Mouse (Mus musculus): ENCODE data around the gene Acadvl. TPM values are rescaled to one million over a fixed set of nuclear protein-coding genes. Genes with fewer than 3 reads are reported as not detected.
A peak's percentile ranks its signal among the peaks of the same experiment; 100 is the strongest.
"Not testable (repeated sequence)": the region's sequence is repeated elsewhere in the genome, so short reads cannot be mapped to it uniquely, and the experiment has no call there.

The Acadvl gene
- polyA plus RNA-seq, 1 experiment = 100 TPM

DNA sequence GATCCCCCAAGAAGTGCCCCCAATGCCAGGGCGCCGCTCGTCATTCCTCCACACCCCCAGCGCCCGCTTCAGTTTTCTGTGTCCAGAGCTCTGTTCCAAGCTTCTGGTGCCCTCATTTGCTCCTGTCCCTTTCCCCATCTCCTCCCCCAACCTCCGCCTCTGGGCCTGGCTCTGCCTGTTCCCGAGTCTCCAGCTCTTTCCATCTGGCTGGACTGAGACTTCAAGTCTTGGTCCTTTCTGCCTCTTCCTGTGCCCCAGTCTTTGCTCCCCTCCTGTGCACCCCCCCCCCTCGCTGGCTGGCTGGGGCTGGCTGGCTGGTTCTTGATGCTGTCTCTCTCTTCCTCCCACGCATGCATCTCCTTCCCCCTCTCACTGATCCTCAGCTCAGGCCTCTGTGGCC, 12.2 kb upstream of the Acadvl start:
- DNase-seq (ENCODE audit: low spot score) = no peak

DNA sequence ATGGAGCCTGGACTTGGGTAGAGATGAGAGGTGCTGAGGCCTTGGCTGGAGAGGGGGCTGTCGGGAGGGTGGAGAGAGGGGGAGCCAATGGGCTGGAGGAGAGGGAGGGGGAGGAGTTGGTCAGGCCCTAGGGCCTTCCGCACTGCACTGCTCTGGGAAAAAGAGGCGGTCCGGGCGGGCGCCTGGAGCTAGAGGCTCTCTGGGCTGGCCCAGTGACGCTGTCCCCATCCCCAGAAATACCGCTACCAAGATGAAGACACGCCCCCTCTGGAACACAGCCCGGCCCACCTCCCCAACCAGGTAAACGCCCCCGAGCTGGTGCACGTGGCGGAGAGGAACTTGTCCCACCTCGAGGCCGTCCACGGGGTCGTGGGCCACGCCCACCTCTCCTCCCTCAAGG, 11.5 kb upstream of the Acadvl start:
- no peak for DNase-seq (ENCODE audit: low spot score)

GRCm38 (mm10) chr11:70024151-70024514, 8.9 kb upstream of the Acadvl start:
- DNase-seq (ENCODE audit: low spot score) = no peak

GRCm38 (mm10) chr11:70023481-70024150, 8.4 kb upstream of the Acadvl start:
- no peak for DNase-seq (ENCODE audit: low spot score)

- DNase-seq (ENCODE audit: low spot score) = peak; percentile 81
These were observed 6.3 kb upstream of the Acadvl start for GRCm38 (mm10) chr11:70021264-70022132.

- DNase-seq (ENCODE audit: low spot score) = no peak
These were observed 5.6 kb upstream of the Acadvl start for GRCm38 (mm10) chr11:70020731-70021263.

GRCm38 (mm10) chr11:70020022-70020631, 4.9 kb upstream of the Acadvl start:
- no peak for DNase-seq (ENCODE audit: low spot score)

DNA sequence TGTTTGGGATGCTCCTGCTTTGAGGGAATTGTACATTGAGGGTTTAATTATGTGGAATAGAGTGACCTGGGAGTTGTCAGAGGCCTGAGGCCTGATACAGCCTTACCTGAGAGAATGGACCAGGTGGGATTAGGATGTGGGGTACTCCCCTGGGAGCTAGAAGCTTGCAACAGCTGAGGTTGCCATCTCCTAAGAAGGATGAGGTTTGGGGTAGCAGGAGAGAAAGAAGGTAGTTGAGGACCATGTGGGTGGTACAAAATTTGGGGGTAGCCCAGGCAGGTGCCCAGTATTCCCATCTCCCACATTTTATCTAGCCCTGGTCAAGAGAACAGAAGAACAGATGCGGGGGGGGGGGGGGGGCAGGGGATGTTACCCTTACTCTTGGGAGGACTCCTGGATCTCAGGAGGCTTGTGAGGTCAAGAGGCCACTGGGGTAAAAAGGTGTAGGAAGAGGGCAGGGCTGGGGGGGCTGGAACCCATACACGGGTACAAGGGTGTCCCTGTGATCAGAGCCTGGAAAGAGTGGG, 4.3 kb upstream of the Acadvl start:
- no peak for DNase-seq (ENCODE audit: low spot score)

DNA sequence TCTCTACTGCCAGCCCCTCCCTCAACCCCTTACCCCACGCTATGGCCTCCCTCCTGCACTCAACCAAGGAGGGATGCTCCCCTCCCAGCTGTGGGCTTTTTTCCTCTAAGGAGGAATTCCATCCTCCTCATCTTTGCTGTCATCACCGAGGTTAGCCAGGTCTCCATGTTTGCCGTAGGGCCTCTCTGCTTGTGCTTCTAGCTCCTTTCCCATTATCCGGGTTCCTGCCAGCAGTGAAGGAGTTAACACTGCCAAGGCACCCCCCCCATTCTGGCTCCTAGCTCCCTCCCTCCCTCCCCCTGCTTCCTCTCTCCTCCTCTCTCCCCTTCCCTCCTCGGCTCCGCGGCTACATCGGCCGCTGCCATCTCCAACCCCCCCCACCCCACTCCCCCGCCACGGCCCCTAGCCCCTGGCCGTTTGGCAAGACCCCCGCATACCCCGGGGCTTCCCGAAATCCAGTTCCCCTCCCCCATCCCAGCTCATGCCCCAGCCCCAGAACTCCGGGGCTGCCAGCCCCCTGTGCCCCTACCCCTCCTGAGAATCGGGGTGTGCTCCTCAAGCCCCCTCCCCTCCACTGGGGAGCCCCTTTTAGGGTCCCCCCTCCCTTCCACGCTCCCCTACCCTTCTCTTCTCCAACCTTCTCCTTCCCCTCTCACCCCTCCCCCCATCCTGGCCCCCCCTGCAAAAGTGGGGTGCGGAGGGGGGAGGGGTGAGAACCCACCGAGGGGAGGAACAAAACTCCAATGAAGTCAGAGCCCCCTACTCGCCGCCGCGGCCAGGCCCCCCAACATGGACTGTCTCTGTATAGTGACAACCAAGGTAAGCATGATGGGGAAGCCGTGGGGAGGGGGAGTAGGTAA, 3.1 kb upstream of the Acadvl start:
- DNase-seq (ENCODE audit: low spot score) = no peak

DNA sequence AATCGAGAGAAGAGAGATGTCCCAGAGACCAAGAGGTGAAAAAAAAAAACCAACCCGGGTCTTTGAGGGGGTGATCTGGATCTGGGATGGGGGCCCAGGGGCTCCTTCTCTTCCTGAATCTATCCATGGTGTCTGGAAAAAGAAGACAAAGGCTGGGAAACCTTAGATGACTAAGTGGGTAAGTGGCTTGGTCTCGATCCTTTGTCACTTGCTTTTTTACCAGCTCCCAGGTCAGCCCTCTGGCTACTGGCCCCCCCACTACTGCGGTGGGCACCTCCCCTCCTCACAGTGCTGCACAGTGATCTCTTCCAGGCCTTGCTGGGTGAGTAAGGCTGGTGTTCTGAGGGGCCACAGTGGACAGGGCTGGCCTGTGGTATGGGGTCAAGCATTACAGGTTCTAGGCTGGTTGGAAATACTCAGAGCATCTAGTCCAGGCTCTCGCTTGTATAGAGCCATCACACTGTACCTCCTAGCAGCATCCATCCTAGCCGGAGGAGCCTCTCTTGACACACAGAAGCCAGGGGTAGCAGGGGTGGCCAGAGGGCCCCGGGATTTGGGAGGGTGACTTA, 2.1 kb upstream of the Acadvl start:
- DNase-seq (ENCODE audit: low spot score) = no peak

DNA sequence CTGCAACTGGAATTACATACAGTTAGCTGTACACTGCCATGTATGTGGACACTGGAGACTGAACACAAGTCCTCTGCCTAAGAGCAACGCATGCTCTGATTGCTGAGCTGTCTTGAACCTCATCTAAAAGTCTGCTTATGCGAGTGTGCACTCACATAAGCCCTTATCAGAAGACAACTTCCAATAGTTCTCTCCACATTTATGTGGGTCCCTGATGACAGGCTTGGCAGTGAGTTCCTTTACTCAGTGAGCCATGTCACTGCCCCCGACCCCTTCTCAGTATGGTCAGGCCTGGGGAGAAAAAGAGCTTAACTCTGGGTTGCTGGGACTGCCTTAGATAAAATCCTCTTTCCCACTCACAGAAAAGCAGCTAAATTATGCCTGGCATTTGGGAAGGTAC, 1.5 kb upstream of the Acadvl start, which contains the start of gene Dlg4:
Gene Dlg4, plus strand, starts transcription at position 274 of the 400 bp plus-strand sequence.
- DNase-seq (ENCODE audit: low spot score) = no peak

- not testable (repeated sequence) for DNase-seq (ENCODE audit: low spot score)
These were observed 966 bp upstream of the Acadvl start for GRCm38 (mm10) chr11:70016177-70016576.

GRCm38 (mm10) chr11:70015677-70016076, 466 bp upstream of the Acadvl start:
- DNase-seq (ENCODE audit: low spot score) = no peak

- DNase-seq (ENCODE audit: low spot score) = no peak
These were observed 1.2 kb downstream of the Acadvl start for GRCm38 (mm10) chr11:70014051-70014450.

DNA sequence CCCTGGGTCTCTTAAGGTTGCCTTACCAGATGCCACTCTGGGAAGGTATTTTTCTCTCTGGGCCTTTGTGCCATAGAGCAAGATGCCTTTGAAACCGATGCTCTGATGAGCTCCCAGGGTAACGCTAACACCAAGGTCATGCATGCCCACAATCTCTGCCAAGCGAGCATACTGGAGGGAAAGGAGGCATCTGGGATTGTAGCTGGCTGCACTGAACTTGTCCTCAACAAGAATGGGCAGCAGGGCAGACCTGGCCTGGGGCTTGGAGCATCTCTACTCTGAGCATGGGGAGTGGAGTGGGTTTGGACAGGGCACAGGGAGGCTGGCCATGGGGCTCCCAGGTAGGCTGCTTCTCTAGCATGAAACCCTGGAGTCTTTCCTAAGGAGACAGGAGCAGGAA, 1.8 kb downstream of the Acadvl start:
- no peak for DNase-seq (ENCODE audit: low spot score)

DNA sequence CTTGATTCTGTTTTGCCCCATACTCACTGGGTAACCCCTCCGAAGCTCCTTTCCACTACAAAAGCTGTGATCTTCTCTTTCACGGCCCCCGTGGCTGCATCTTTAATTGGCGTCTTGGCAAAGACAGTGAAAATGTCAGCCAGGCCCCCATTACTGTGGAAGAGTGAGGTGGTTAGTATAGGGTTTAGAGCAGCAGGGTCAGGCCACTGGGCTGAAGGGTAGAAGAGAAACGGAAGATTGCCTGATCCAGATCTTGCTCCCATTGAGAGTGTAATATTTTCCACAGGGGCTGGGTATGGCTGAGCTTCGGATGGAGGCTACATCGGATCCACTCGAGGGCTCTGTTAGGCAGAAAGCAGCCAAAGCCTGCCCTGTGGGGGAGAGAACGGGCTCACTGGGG, 2.3 kb downstream of the Acadvl start:
- DNase-seq (ENCODE audit: low spot score) = peak; percentile 17

GRCm38 (mm10) chr11:70010961-70011360, 4.2 kb downstream of the Acadvl start:
- DNase-seq (ENCODE audit: low spot score) = peak; percentile 21

DNA sequence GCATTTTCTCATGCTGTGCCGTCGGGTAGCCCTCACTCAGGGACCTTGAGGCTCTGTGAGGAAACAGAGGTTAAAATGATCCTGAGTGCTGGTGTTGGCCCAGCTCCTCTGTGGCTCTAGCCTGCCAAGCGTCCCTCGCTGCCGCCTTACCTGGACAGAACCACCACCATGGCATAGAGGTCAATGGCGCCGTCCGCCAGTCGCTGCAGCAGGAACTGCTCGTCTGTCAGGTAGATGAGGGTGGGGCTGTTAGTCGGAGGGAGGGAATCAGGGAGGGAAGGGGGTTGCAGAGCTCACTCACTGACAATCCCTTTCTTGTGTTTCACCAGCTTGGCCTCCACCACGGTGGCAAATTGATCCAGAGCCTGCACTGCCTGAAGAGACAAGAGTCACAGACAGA, 4.7 kb downstream of the Acadvl start:
- peak; percentile 14 for DNase-seq (ENCODE audit: low spot score)

- DNase-seq (ENCODE audit: low spot score) = no peak
These were observed 5.2 kb downstream of the Acadvl start for GRCm38 (mm10) chr11:70010033-70010432.

- no peak for DNase-seq (ENCODE audit: low spot score)
These were observed 9.7 kb downstream of the Acadvl start for GRCm38 (mm10) chr11:70005521-70005920.

- DNase-seq (ENCODE audit: low spot score) = no peak
These were observed 12.7 kb downstream of the Acadvl start for GRCm38 (mm10) chr11:70002471-70002870.

All from urinary bladder, adult 2 months (tissue).